Mouse (Mus musculus): Measurements from ENCODE around the gene Gstt3. TPM values are rescaled to one million over a fixed set of nuclear protein-coding genes. Genes with fewer than 3 reads are reported as not detected.

Gstt3 gene
- total RNA-seq, 2 experiments from 2014 or later: 14.9 to 28.7 TPM

Other genes starting within 250 kb of the Gstt3 start
- gene Lrrc75b, start 221.1 kb downstream of the Gstt3 start, total RNA-seq (2021): under 1 TPM; 0.17 to 0.36 TPM
- not detected for gene Ggt1, start 219.8 kb downstream of the Gstt3 start, total RNA-seq (2021)
- 1 to 10 TPM; 6.5 to 6.6 TPM for gene Ggt5, start 192.1 kb downstream of the Gstt3 start, total RNA-seq (2021)
- gene Susd2, start 137.4 kb downstream of the Gstt3 start, total RNA-seq (2021): 10 to 100 TPM in 1 of 2 experiments, 1 to 10 TPM in 1; 9.7 to 11.0 TPM
- 10 to 100 TPM; 32.9 to 35.1 TPM for gene Cabin1, start 17.1 kb downstream of the Gstt3 start, total RNA-seq (2021)
- gene Ddt, start 8.0 kb downstream of the Gstt3 start, total RNA-seq (2021): 100 to 1,000 TPM; 107 to 161 TPM
- under 1 TPM in 1 of 2 experiments, not detected in 1; 0.53 TPM for gene Gm20441, start 460 bp downstream of the Gstt3 start, total RNA-seq (2021)
- 10 to 100 TPM; 37.6 to 47.8 TPM for gene Gstt1, start 17.2 kb upstream of the Gstt3 start, total RNA-seq (2021)
- gene Gstt4, start 41.1 kb upstream of the Gstt3 start, total RNA-seq (2021): not detected
- gene Gstt2, start 56.0 kb upstream of the Gstt3 start, total RNA-seq (2021): 10 to 100 TPM; 30.0 to 32.0 TPM
- 100 to 1,000 TPM; 313 to 319 TPM for gene Mif, start 78.8 kb upstream of the Gstt3 start, total RNA-seq (2021)
- 1 to 10 TPM in 1 of 2 experiments, under 1 TPM in 1; 0.93 to 2.8 TPM for gene Derl3, start 112.0 kb upstream of the Gstt3 start, total RNA-seq (2021)
- 10 to 100 TPM; 77.5 to 89.1 TPM for gene Smarcb1, start 140.2 kb upstream of the Gstt3 start, total RNA-seq (2021)
- gene Chchd10, start 151.7 kb upstream of the Gstt3 start, total RNA-seq (2021): 1,000 to 10,000 TPM; 1,047 to 1,196 TPM
- gene Mmp11, start 155.1 kb upstream of the Gstt3 start, total RNA-seq (2021): 10 to 100 TPM in 1 of 2 experiments, 1 to 10 TPM in 1; 8.6 to 10.1 TPM
- 1 to 10 TPM in 1 of 2 experiments, under 1 TPM in 1; 0.83 to 2.3 TPM for gene Gm867, start 159.3 kb upstream of the Gstt3 start, total RNA-seq (2021)
- not detected for gene Vpreb3, start 161.6 kb upstream of the Gstt3 start, total RNA-seq (2021)
- gene Gm5134, start 173.1 kb upstream of the Gstt3 start, total RNA-seq (2021): not detected